15 mouse cellular contexts compared by ENCODE assay signal in the genomic region with DNA sequence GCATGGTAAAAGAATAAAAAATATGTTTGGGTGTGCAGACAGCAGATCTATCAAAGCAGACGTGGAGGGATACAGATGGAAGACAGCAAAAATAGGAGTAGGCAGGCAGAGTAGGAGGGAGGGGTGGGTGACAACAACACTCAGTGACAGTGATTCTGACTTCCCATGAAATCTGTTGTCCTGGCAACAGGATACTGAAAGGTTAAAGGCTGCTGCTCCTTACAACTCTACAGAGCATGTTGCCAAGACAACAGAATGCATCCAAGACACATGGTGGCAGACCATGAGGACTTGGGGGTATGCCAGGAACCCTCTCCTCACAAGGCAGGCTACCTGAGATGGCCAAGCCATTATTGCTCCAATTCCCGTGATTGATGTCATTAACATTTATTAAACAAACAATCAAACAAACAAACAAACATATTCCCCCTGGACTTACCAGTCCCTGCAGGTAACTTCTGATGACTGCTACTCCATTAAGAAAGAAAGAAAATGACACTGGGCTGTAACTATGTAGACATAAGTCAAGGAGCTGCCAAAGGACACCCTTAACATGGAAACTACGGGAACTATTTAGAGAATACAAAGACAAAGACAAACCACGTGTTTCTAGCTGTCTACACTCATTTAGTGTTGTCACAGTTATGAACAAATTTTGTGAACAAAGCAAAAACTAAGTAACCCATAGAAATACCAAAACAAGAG.
A peak's percentile ranks its signal among the peaks of the same experiment; 100 is the strongest.
DNase-seq lines count a peak whose midpoint lies in the region; ATAC-seq lines count a peak whose summit lies in the region.
"Had no signal": no experiment of that assay in that cellular context is flagged by ENCODE, and none has a peak within 500 bp of the region (broad histone marks: within the 10 kb centered on the region; RNA-seq: fewer than 3 reads in every experiment).

No protein-coding gene starts in this region.

- no peak overlapping the region for H3K4me2 ChIP-seq in hindbrain, embryonic 15.5 days
- no peak overlapping the region for H3K4me2 ChIP-seq in midbrain, embryonic 16.5 days (ENCODE audit: low read length)
- H3K4me2 ChIP-seq: embryonic facial prominence, embryonic 15.5 days; heart, embryonic 13.5 days; liver, embryonic 12.5 days had no signal

- H3K4me3 ChIP-seq in megakaryocyte, embryonic 14.5 days (replicated peaks) = peak overlapping the region; percentile 38
- no peak overlapping the region for H3K4me3 ChIP-seq in hindbrain, embryonic 15.5 days
- no peak overlapping the region for H3K4me3 ChIP-seq in midbrain, embryonic 16.5 days (ENCODE audit: low read depth, low read length)
- H3K4me3 ChIP-seq: embryonic facial prominence, embryonic 15.5 days; heart, embryonic 13.5 days; liver, embryonic 12.5 days had no signal

- no peaks in the 10 kb centered on the region for H3K4me1 ChIP-seq in megakaryocyte, embryonic 14.5 days
- H3K4me1 ChIP-seq in hindbrain, embryonic 15.5 days (replicated peaks) = peaks cover 7% of the 10 kb centered on the region
- peaks cover 6% of the 10 kb centered on the region for H3K4me1 ChIP-seq in midbrain, embryonic 16.5 days (ENCODE audit: control insufficient read depth, insufficient read depth, low read length)
- H3K4me1 ChIP-seq: embryonic facial prominence, embryonic 15.5 days; heart, embryonic 13.5 days; liver, embryonic 12.5 days had no signal

- H3K27ac ChIP-seq in hindbrain, embryonic 15.5 days (replicated peaks) = no peak overlapping the region
- H3K27ac ChIP-seq in midbrain, embryonic 16.5 days (ENCODE audit: low read length) = no peak overlapping the region
- H3K27ac ChIP-seq: embryonic facial prominence, embryonic 15.5 days; heart, embryonic 13.5 days; liver, embryonic 12.5 days had no signal

- no peak for ATAC-seq in megakaryocyte, adult 5-6 weeks (ENCODE audit: poor library complexity, severe bottlenecking)
- ATAC-seq in hindbrain, embryonic 15.5 days (ENCODE audit: low FRiP score, low read depth) = peak; percentile 70
- ATAC-seq in midbrain, embryonic 16.5 days = 0 out of 2 replicates have a peak, but pooled peaks have one; percentile 53
- no peak for ATAC-seq in monocyte, adult 5-6 weeks (replicated peaks; ENCODE audit: insufficient number of reproducible peaks, low FRiP score, low TSS enrichment, poor library complexity, severe bottlenecking)
- ATAC-seq: liver, embryonic 12.5 days; Patski had no signal

- H3K9ac ChIP-seq in hindbrain, embryonic 15.5 days = no peak overlapping the region
- no peak overlapping the region for H3K9ac ChIP-seq in midbrain, embryonic 16.5 days (ENCODE audit: low read depth, low read length)
- H3K9ac ChIP-seq: embryonic facial prominence, embryonic 15.5 days; heart, embryonic 13.5 days; liver, embryonic 12.5 days had no signal

- H3K36me3 ChIP-seq in megakaryocyte, embryonic 14.5 days (replicated peaks; ENCODE audit: low read length) = no peaks in the 10 kb centered on the region
- H3K36me3 ChIP-seq in hindbrain, embryonic 15.5 days = no peaks in the 10 kb centered on the region
- no peaks in the 10 kb centered on the region for H3K36me3 ChIP-seq in midbrain, embryonic 16.5 days (ENCODE audit: control insufficient read depth, insufficient read depth, low read length)
- H3K36me3 ChIP-seq: embryonic facial prominence, embryonic 15.5 days; heart, embryonic 13.5 days; liver, embryonic 12.5 days had no signal

- H3K27me3 ChIP-seq in megakaryocyte, embryonic 14.5 days (replicated peaks) = no peaks in the 10 kb centered on the region
- no peaks in the 10 kb centered on the region for H3K27me3 ChIP-seq in hindbrain, embryonic 15.5 days
- no peaks in the 10 kb centered on the region for H3K27me3 ChIP-seq in midbrain, embryonic 16.5 days (ENCODE audit: control insufficient read depth, insufficient read depth, low read depth, low read length)
- H3K27me3 ChIP-seq: embryonic facial prominence, embryonic 15.5 days; heart, embryonic 13.5 days; liver, embryonic 12.5 days; Patski had no signal

- 37% methylated on average over 4 of the region's 4 CpGs for WGBS in hindbrain, embryonic 15.5 days
- WGBS in midbrain, embryonic 16.5 days = 51% methylated on average over 4 of the region's 4 CpGs

- DNase-seq in cerebellum, postnatal 10 days = peak; percentile 90 to 94
- no peak for DNase-seq in cerebellum, adult 11 months
- no peak for DNase-seq in lung, postnatal 36 days
- DNase-seq: adrenal gland, adult 2 months; cerebellum, postnatal 36 days; gastrocnemius, postnatal 25 days had no signal

- H3K9me3 ChIP-seq in megakaryocyte, embryonic 14.5 days = peaks cover 68% of the 10 kb centered on the region
- H3K9me3 ChIP-seq in hindbrain, embryonic 15.5 days = no peaks in the 10 kb centered on the region
- peaks cover 3% of the 10 kb centered on the region; the same call in 1 of the 2 replicates for H3K9me3 ChIP-seq in midbrain, embryonic 16.5 days (replicated peaks; ENCODE audit: control insufficient read depth, low read length, poor library complexity, severe bottlenecking)
- H3K9me3 ChIP-seq: embryonic facial prominence, embryonic 15.5 days had no signal

Comparison
In these comparisons a context has a peak if more than half of its experiments do, and no peak if none do; other contexts are left out.
1. DNase-seq: peak in cerebellum, postnatal 10 days (2 of 2); none in cerebellum, adult 11 months (single experiment) and lung, postnatal 36 days (single experiment).
2. ATAC-seq: peak in hindbrain, embryonic 15.5 days (single experiment) and midbrain, embryonic 16.5 days (single experiment); none in megakaryocyte, adult 5-6 weeks (single experiment) and monocyte, adult 5-6 weeks (single experiment).